Mouse (Mus musculus) skeletal muscle tissue, adult 2 months (tissue): ENCODE data around the gene Abhd17a.
"Not testable (repeated sequence)": the region's sequence is repeated elsewhere in the genome, so short reads cannot be mapped to it uniquely, and the experiment has no call there.

Experiments used
- DNase-seq: peaks from one replicate; pipeline ENCODE4 v3.0.0-alpha.2; 2012; ENCODE audit warnings: low read depth, low spot score

Abhd17a gene

GRCm38 (mm10) chr10:80609269-80609924, 19.3 kb upstream of the Abhd17a start:
- no peak for DNase-seq

- no peak for DNase-seq
Measured at GRCm38 (mm10) chr10:80608435-80608834, 18.3 kb upstream of the Abhd17a start.

- no peak for DNase-seq
Measured at GRCm38 (mm10) chr10:80606737-80607350, 16.7 kb upstream of the Abhd17a start.

GRCm38 (mm10) chr10:80606306-80606705, 16.2 kb upstream of the Abhd17a start:
- DNase-seq, result no peak

GRCm38 (mm10) chr10:80605721-80606120, 15.6 kb upstream of the Abhd17a start, which contains the start of gene Gm49322:
Gene Gm49322 (plus strand): TSS chr10:80606021.
- not testable (repeated sequence) for DNase-seq

- DNase-seq, result no peak
Measured at GRCm38 (mm10) chr10:80604988-80605387, 14.8 kb upstream of the Abhd17a start.

GRCm38 (mm10) chr10:80604001-80604509, 13.9 kb upstream of the Abhd17a start:
- no peak for DNase-seq

GRCm38 (mm10) chr10:80603364-80603763, 13.2 kb upstream of the Abhd17a start:
- DNase-seq, result no peak

GRCm38 (mm10) chr10:80602698-80603325, 12.7 kb upstream of the Abhd17a start, which contains the start of the genes Scamp4 and Adat3:
Gene Scamp4 (plus strand): TSS chr10:80602872.
Gene Adat3 (plus strand): TSS chr10:80602880.
- DNase-seq, result peak; percentile 88

GRCm38 (mm10) chr10:80596318-80596717, 6.2 kb upstream of the Abhd17a start:
- no peak for DNase-seq

- no peak for DNase-seq
Measured at GRCm38 (mm10) chr10:80589127-80589878, 838 bp downstream of the Abhd17a start.

- no peak for DNase-seq
Measured at GRCm38 (mm10) chr10:80587305-80587657, 2.9 kb downstream of the Abhd17a start.

GRCm38 (mm10) chr10:80586407-80587304, 3.5 kb downstream of the Abhd17a start:
- DNase-seq, result no peak

GRCm38 (mm10) chr10:80585581-80585980, 4.6 kb downstream of the Abhd17a start:
- no peak for DNase-seq

- DNase-seq, result no peak
Measured at GRCm38 (mm10) chr10:80584642-80585552, 5.2 kb downstream of the Abhd17a start.

GRCm38 (mm10) chr10:80584045-80584488, 6.1 kb downstream of the Abhd17a start:
- DNase-seq, result no peak

GRCm38 (mm10) chr10:80583047-80583446, 7.1 kb downstream of the Abhd17a start:
- DNase-seq, result no peak

- DNase-seq, result peak; percentile 59
Measured at GRCm38 (mm10) chr10:80578911-80579310, 11.2 kb downstream of the Abhd17a start.

GRCm38 (mm10) chr10:80578131-80578750, 11.9 kb downstream of the Abhd17a start:
- DNase-seq, result peak; percentile 75
